Mouse (Mus musculus) heart, embryonic 13.5 days (tissue): ENCODE measurements at regions not wholly inside any gene's neighbourhood (a gene's known extent, or its start where the extent isn't known, plus 50 kb on each side); places are given as distances from the start of the nearest gene placed in this dataset.

Experiments used
- ATAC-seq: fragments of 200-750 bp; cut with Nextera tagmentation; 2 replicates; pipeline ENCODE4 v1.8.0; 2017; ENCODE audit warnings: moderate TSS enrichment; ENCODE audit not compliant: insufficient number of reproducible peaks, low FRiP score, low TSS enrichment; ENCODE audit errors: extremely low read depth
- H3K27ac ChIP-seq: fragments of 300-500 bp; sonication (generic); replicated peaks from 2 replicates; pipeline ENCODE4 v1.5.1; 2015; ENCODE audit warnings: moderate library complexity, mild to moderate bottlenecking, inconsistent platforms
- H3K27me3 ChIP-seq: fragments of 300-500 bp; sonication (generic); replicated peaks from 2 replicates; pipeline ENCODE4 v1.6.1; 2015; ENCODE audit warnings: mild to moderate bottlenecking, inconsistent platforms
- H3K36me3 ChIP-seq: fragments of 300-500 bp; sonication (generic); 2 replicates; pipeline ENCODE4 v1.6.1; 2015; ENCODE audit warnings: mild to moderate bottlenecking, inconsistent platforms
- H3K4me1 ChIP-seq: fragments of 300-500 bp; sonication (generic); 2 replicates; pipeline ENCODE4 v1.6.1; 2015; ENCODE audit warnings: inconsistent platforms
- H3K4me2 ChIP-seq: fragments of 300-500 bp; sonication (generic); 2 replicates; pipeline ENCODE4 v1.6.1; 2015; ENCODE audit warnings: inconsistent platforms, mild to moderate bottlenecking, moderate library complexity
- H3K4me3 ChIP-seq: fragments of 300-500 bp; sonication (generic); 2 replicates; pipeline ENCODE4 v1.5.1; 2015; ENCODE audit warnings: moderate library complexity, mild to moderate bottlenecking, inconsistent platforms
- H3K9ac ChIP-seq: fragments of 300-500 bp; sonication (generic); 2 replicates; pipeline ENCODE4 v1.6.1; 2015; ENCODE audit warnings: inconsistent platforms, mild to moderate bottlenecking, moderate library complexity
- H3K9me3 ChIP-seq: fragments of 300-500 bp; sonication (generic); 2 replicates; pipeline ENCODE4 v1.6.1; 2016; ENCODE audit warnings: inconsistent platforms
- WGBS: fragments of 180-500 bp; shearing (Covaris S2); methylation state at CpG from one replicate; pipeline ENCODE4 v1.1.7; 2015; ENCODE audit warnings: mixed read lengths; 5-methylcytosine and 5-hydroxymethylcytosine counted together

- no peak overlapping the region for H3K9ac ChIP-seq
- H3K36me3 ChIP-seq, result no peaks in the 10 kb centered on the region
- H3K9me3 ChIP-seq, result 0 out of 2 replicates have a peak, but pooled peaks cover 3% of the 10 kb centered on the region
- H3K4me1 ChIP-seq, result peaks cover 9% of the 10 kb centered on the region
- WGBS, result 83% methylated on average over 7 of the region's 7 CpGs
- H3K27ac ChIP-seq, result no peak overlapping the region
- no peak overlapping the region for H3K4me3 ChIP-seq
- no peaks in the 10 kb centered on the region for H3K27me3 ChIP-seq
- no peak for ATAC-seq
- no peak overlapping the region for H3K4me2 ChIP-seq
Measured at GRCm38 (mm10) chr2:70914372-70914771, 88.8 kb upstream of the Tlk1 start.

GRCm38 (mm10) chr2:70909401-70909800 lies 83.9 kb upstream of the Tlk1 start:
- 0 out of 2 replicates have a peak, but pooled peaks cover 3% of the 10 kb centered on the region for H3K9me3 ChIP-seq
- H3K4me1 ChIP-seq, result peaks cover 29% of the 10 kb centered on the region
- H3K36me3 ChIP-seq, result no peaks in the 10 kb centered on the region
- 35% methylated on average over 1 of the region's 1 CpGs for WGBS
- no peak overlapping the region for H3K4me2 ChIP-seq
- no peaks in the 10 kb centered on the region for H3K27me3 ChIP-seq
- H3K9ac ChIP-seq, result no peak overlapping the region
- ATAC-seq, result no peak
- no peak overlapping the region for H3K4me3 ChIP-seq
- H3K27ac ChIP-seq, result peak overlapping the region; percentile 84

- no peak overlapping the region for H3K4me3 ChIP-seq
- H3K4me1 ChIP-seq, result peaks cover 29% of the 10 kb centered on the region
- H3K9me3 ChIP-seq, result 0 out of 2 replicates have a peak, but pooled peaks cover 3% of the 10 kb centered on the region
- peak; percentile 64 for ATAC-seq
- H3K27ac ChIP-seq, result peak overlapping the region; percentile 84
- H3K36me3 ChIP-seq, result no peaks in the 10 kb centered on the region
- 56% methylated on average over 1 of the region's 1 CpGs for WGBS
- H3K4me2 ChIP-seq, result peak overlapping the region; percentile 35
- H3K9ac ChIP-seq, result peak overlapping the region; percentile 17; the same call in 1 of the 2 replicates
- no peaks in the 10 kb centered on the region for H3K27me3 ChIP-seq
Measured at GRCm38 (mm10) chr2:70908579-70908978, 83.1 kb upstream of the Tlk1 start.

GRCm38 (mm10) chr2:70906216-70906615 lies 80.7 kb upstream of the Tlk1 start:
- no peak overlapping the region for H3K4me2 ChIP-seq
- no peaks in the 10 kb centered on the region for H3K9me3 ChIP-seq
- H3K27ac ChIP-seq, result no peak overlapping the region
- H3K36me3 ChIP-seq, result no peaks in the 10 kb centered on the region
- ATAC-seq, result no peak
- peaks cover 41% of the 10 kb centered on the region for H3K4me1 ChIP-seq
- WGBS, result 56% methylated on average over 3 of the region's 3 CpGs
- no peak overlapping the region for H3K9ac ChIP-seq
- H3K27me3 ChIP-seq, result no peaks in the 10 kb centered on the region
- no peak overlapping the region for H3K4me3 ChIP-seq

DNA sequence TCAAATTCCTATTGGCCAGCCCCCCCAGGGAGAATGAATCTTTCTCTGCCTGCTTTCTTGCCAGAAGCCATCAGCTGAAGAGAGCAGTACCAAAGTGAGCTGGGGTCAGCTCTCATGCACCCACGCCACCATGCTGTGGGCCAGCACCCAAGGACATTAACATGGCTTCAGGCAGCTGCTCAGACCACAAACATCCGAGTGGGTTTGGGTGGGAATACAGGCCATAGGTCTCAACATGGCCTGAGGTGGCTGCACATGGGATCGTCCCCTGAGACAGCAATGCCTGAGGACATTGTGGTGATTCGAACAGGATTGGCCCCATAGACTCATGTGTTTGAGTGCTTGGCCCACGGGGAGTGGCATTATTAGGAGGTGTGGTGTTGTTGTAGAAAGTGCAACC lies 78.9 kb upstream of the Tlk1 start:
- H3K9me3 ChIP-seq, result no peaks in the 10 kb centered on the region
- no peak for ATAC-seq
- no peak overlapping the region for H3K9ac ChIP-seq
- no peaks in the 10 kb centered on the region for H3K27me3 ChIP-seq
- H3K4me2 ChIP-seq, result no peak overlapping the region
- H3K4me3 ChIP-seq, result no peak overlapping the region
- H3K4me1 ChIP-seq, result peaks cover 46% of the 10 kb centered on the region
- H3K36me3 ChIP-seq, result no peaks in the 10 kb centered on the region
- WGBS, result 89% methylated on average over 5 of the region's 5 CpGs
- H3K27ac ChIP-seq, result no peak overlapping the region

DNA sequence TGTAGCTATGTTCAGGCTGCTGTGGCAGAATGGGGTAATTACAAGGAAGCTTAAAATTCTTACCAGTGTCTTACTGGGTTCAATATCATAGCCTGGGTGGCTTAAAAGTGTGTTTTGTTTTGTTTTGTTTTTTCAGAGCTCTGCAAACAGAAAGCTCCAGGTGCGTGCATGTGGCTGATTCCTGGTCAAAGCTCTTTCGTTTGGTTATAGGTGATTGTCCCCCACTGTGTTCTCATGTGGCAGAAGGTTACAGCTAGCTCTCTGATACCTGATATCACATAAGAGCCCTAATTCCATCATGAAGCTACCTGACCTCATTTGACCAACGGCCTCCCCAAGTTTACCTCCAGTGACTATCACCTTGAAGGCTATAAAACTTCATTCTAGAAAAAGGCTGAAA lies 76.7 kb upstream of the Tlk1 start:
- no peak for ATAC-seq
- 84% methylated on average over 3 of the region's 3 CpGs for WGBS
- Histone ChIP-seq H3K4me2 (peak overlapping the region; percentile 68), H3K36me3 (no peaks in the 10 kb centered on the region), H3K27me3 (no peaks in the 10 kb centered on the region), H3K4me1 (peaks cover 26% of the 10 kb centered on the region), H3K9ac (no peak overlapping the region), H3K9me3 (no peaks in the 10 kb centered on the region), H3K27ac (peak overlapping the region; percentile 74), H3K4me3 (no peak overlapping the region)

- Histone ChIP-seq H3K27ac (peak overlapping the region; percentile 74), H3K9ac (peak overlapping the region; percentile 60; the same call in 1 of the 2 replicates), H3K4me3 (peak overlapping the region; percentile 43), H3K4me2 (peak overlapping the region; percentile 68), H3K27me3 (no peaks in the 10 kb centered on the region), H3K9me3 (no peaks in the 10 kb centered on the region), H3K36me3 (no peaks in the 10 kb centered on the region), H3K4me1 (peaks cover 26% of the 10 kb centered on the region)
- 18% methylated on average over 14 of the region's 14 CpGs for WGBS
- peak; percentile 37; the same call in 1 of the 2 replicates for ATAC-seq
Measured at GRCm38 (mm10) chr2:70901479-70901878, 76.0 kb upstream of the Tlk1 start.

DNA sequence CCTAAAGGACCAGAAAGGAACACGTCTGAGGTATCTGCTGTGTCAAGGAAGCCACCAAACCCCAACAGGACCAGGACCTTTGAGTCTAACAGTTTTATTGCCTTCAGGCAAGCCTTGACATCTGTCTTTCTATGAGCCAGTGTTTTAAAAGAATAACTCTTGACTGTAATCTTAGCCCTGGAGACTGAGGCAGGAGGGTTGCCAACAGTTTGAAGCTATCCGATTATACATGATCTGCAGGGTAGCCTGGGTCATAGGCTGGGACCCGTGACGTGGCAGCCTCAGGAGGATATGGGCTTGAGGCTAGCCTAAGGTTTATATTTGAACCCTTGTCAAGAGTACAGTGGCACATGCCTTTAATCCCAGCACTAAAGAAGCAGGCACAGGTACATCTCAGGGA lies 73.5 kb upstream of the Tlk1 start:
- H3K4me1 ChIP-seq, result peaks cover 26% of the 10 kb centered on the region
- H3K9me3 ChIP-seq, result no peaks in the 10 kb centered on the region
- no peaks in the 10 kb centered on the region for H3K27me3 ChIP-seq
- no peak overlapping the region for H3K9ac ChIP-seq
- no peak for ATAC-seq
- no peaks in the 10 kb centered on the region for H3K36me3 ChIP-seq
- no peak overlapping the region for H3K4me3 ChIP-seq
- no peak overlapping the region for H3K27ac ChIP-seq
- WGBS, result 83% methylated on average over 4 of the region's 4 CpGs
- H3K4me2 ChIP-seq, result no peak overlapping the region

- H3K4me3 ChIP-seq, result no peak overlapping the region
- peaks cover 26% of the 10 kb centered on the region for H3K4me1 ChIP-seq
- 0 out of 2 replicates have a peak overlapping the region, but pooled peaks have one; percentile 11 for H3K4me2 ChIP-seq
- no peaks in the 10 kb centered on the region for H3K36me3 ChIP-seq
- 43% methylated on average over 9 of the region's 9 CpGs for WGBS
- no peaks in the 10 kb centered on the region for H3K9me3 ChIP-seq
- no peaks in the 10 kb centered on the region for H3K27me3 ChIP-seq
- no peak for ATAC-seq
- no peak overlapping the region for H3K9ac ChIP-seq
- H3K27ac ChIP-seq, result no peak overlapping the region
Measured at GRCm38 (mm10) chr2:70898396-70898795, 72.9 kb upstream of the Tlk1 start.

DNA sequence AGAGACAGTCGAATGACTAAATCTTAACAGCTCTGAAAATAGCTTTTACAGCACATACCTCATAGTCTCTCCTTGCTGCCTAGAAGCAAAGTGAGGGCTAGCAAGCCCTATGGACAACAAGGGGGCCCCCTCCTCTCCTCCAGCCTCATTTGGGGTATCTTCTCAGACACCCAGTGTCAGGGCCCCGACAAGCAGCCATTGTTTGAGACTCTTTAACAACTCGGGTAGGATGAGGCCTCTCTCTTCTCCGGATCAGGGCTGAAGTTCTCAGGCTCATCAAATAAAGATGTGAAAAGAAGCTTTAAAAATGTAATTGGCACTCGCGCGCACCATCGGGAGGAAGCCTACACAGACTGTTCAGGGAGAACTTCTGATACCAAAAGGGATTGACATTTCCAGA lies 71.8 kb upstream of the Tlk1 start:
- Histone ChIP-seq H3K36me3 (no peaks in the 10 kb centered on the region), H3K27me3 (no peaks in the 10 kb centered on the region), H3K4me2 (no peak overlapping the region), H3K9me3 (no peaks in the 10 kb centered on the region), H3K27ac (no peak overlapping the region), H3K4me3 (no peak overlapping the region), H3K4me1 (peaks cover 26% of the 10 kb centered on the region), H3K9ac (no peak overlapping the region)
- no peak for ATAC-seq
- WGBS, result 83% methylated on average over 8 of the region's 8 CpGs

DNA sequence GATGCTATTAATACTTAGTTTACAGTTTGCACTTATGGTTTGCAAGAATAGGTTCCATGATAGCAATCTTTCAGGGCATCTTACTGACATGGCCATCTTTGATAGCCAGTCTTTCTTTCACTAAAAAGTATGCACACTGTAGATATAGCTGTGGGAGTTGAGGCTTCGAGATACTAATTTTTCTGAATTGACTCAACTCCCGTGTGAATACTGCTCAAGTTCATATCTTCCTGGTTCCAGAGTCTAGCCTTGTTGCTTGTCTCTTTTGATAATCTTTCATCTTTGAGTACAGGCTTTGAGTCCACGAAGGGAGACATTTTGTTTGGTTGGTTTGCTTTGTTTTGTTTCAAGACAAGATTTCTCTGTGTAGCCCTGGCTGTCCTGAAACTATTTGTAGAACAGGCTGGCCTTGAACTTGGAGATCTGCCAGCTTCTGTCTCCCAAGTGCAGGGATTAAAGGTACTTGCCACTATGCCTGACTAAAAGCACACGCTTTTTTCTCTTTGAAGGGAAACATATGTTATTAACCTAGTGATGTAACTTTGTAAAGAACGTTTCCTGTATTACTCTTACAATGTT lies 64.1 kb upstream of the Tlk1 start:
- no peak for ATAC-seq

GRCm38 (mm10) chr2:70888840-70889469 lies 63.4 kb upstream of the Tlk1 start:
- ATAC-seq, result no peak
- H3K27ac ChIP-seq, result no peak overlapping the region
- 61% methylated on average over 5 of the region's 5 CpGs for WGBS
- H3K27me3 ChIP-seq, result no peaks in the 10 kb centered on the region
- peaks cover 13% of the 10 kb centered on the region for H3K4me1 ChIP-seq
- H3K4me2 ChIP-seq, result no peak overlapping the region
- no peak overlapping the region for H3K4me3 ChIP-seq
- no peaks in the 10 kb centered on the region for H3K9me3 ChIP-seq
- H3K9ac ChIP-seq, result no peak overlapping the region
- no peaks in the 10 kb centered on the region for H3K36me3 ChIP-seq

More for the DNA sequence above, 64.1 kb upstream of the Tlk1 start:
- WGBS, result 38% methylated on average over 5 of the region's 5 CpGs
- no peak overlapping the region for H3K4me3 ChIP-seq
- H3K36me3 ChIP-seq, result no peaks in the 10 kb centered on the region
- no peak overlapping the region for H3K4me2 ChIP-seq
- H3K4me1 ChIP-seq, result peaks cover 13% of the 10 kb centered on the region
- H3K27me3 ChIP-seq, result no peaks in the 10 kb centered on the region
- no peak overlapping the region for H3K9ac ChIP-seq
- no peaks in the 10 kb centered on the region for H3K9me3 ChIP-seq
- H3K27ac ChIP-seq, result 0 out of 2 replicates have a peak overlapping the region, but pooled peaks have one; percentile 12
